9 mouse cellular contexts compared by ENCODE assay signal in genomic region chr11:88140066-88141060, GRCm38 (mm10). TPM values are rescaled to one million over a fixed set of nuclear protein-coding genes. Genes with fewer than 3 reads are reported as not detected.
DNase-seq lines count a peak whose midpoint lies in the region; ATAC-seq and TF ChIP-seq lines count a peak whose summit lies in the region.
"Had no signal": no experiment of that assay in that cellular context is flagged by ENCODE, and none has a peak within 500 bp of the region (broad histone marks: within the 10 kb centered on the region; RNA-seq: fewer than 3 reads in every experiment).

No protein-coding gene starts in this region.

- peak overlapping the region; percentile 38 for H3K4me3 ChIP-seq in gastrocnemius, adult 2 months
- H3K4me3 ChIP-seq in forebrain, embryonic 10.5 days, result peak overlapping the region; percentile 42
- no peak overlapping the region for H3K4me3 ChIP-seq in limb, embryonic 13.5 days
- H3K4me3 ChIP-seq: erythroblast, embryonic 14.5 days had no signal

- 0 out of 2 replicates have a peak, but pooled peaks have one; percentile 26 for ATAC-seq in limb, embryonic 13.5 days (ENCODE audit: low FRiP score, low read depth)

- peak; percentile 50 for DNase-seq in gastrocnemius, adult 2 months
- DNase-seq in gastrocnemius, postnatal 25 days, result no peak
- peak; percentile 79 for DNase-seq in ES-CJ7 (ENCODE audit: low read depth, low spot score)
- DNase-seq in forebrain, embryonic 10.5 days (ENCODE audit: extremely low spot score, low spot score), result peak; percentile 62
- DNase-seq in yolk sac, embryonic 10.5 days (ENCODE audit: low spot score), result peak; percentile 47
- no peak for DNase-seq in left cerebral cortex, postnatal 36 days (ENCODE audit: low spot score in 2 of 2)
- DNase-seq in urinary bladder, postnatal 10 days (ENCODE audit: low spot score), result no peak

- no peak for TF ChIP-seq CTCF in gastrocnemius, adult 2 months (IDR thresholded peaks at IDR 0.05)

- WGBS in forebrain, embryonic 10.5 days, result 10% methylated on average over 13 of the region's 13 CpGs
- WGBS in limb, embryonic 13.5 days, result 32% methylated on average over 13 of the region's 13 CpGs

- H3K9ac ChIP-seq in limb, embryonic 13.5 days, result no peak overlapping the region

- intact Hi-C loops in gastrocnemius, adult 2 months (cut with DNase I), result no loop called here
- intact Hi-C loops in left cerebral cortex, postnatal 36 days (cut with DNase I), result no loop called here

- H3K9me3 ChIP-seq in forebrain, embryonic 10.5 days, result peaks cover 4% of the 10 kb centered on the region
- 0 out of 2 replicates have a peak, but pooled peaks cover 5% of the 10 kb centered on the region for H3K9me3 ChIP-seq in limb, embryonic 13.5 days

- H3K4me1 ChIP-seq in forebrain, embryonic 10.5 days, result peaks cover 94% of the 10 kb centered on the region
- peaks cover 50% of the 10 kb centered on the region for H3K4me1 ChIP-seq in limb, embryonic 13.5 days

- H3K4me2 ChIP-seq in limb, embryonic 13.5 days (replicated peaks), result no peak overlapping the region

- H3K27me3 ChIP-seq in forebrain, embryonic 10.5 days (ENCODE audit: poor library complexity, severe bottlenecking), result peaks cover 3% of the 10 kb centered on the region; the same call in 1 of the 2 replicates
- peaks cover 14% of the 10 kb centered on the region; the same call in 1 of the 2 replicates for H3K27me3 ChIP-seq in limb, embryonic 13.5 days

- peaks cover 8% of the 10 kb centered on the region for H3K36me3 ChIP-seq in forebrain, embryonic 10.5 days (replicated peaks)
- peaks cover 8% of the 10 kb centered on the region for H3K36me3 ChIP-seq in limb, embryonic 13.5 days

- peak overlapping the region; percentile 85 for H3K27ac ChIP-seq in gastrocnemius, adult 2 months
- H3K27ac ChIP-seq in forebrain, embryonic 10.5 days, result peak overlapping the region; percentile 92
- no peak overlapping the region for H3K27ac ChIP-seq in limb, embryonic 13.5 days

RNA-seq across cellular contexts. Expression of gene Cuedc1, which starts 42.5 kb away (rescaled TPM):
- total RNA-seq in gastrocnemius, adult 2 months (2021), result 100 to 1,000 TPM; 101 to 127 TPM
- 10 to 100 TPM; 76.3 to 78.6 TPM for total RNA-seq in gastrocnemius, postnatal 25 days (2021)
- polyA plus RNA-seq in forebrain, embryonic 10.5 days (2016; fragmentation: Nextera tagmentation; extraction: Ambion mirVana), result 20.0 and 24.9 TPM in 2 replicates
- 37.2 and 37.7 TPM in 2 replicates for polyA plus RNA-seq in limb, embryonic 13.5 days (2015; fragmentation: Nextera tagmentation; extraction: Ambion mirVana)
- 10 to 100 TPM; 23.9 to 31.7 TPM for total RNA-seq in left cerebral cortex, postnatal 36 days (2021)

Comparison
In these comparisons a context has a peak if more than half of its experiments do, and no peak if none do; other contexts are left out.
1. DNase-seq: peak in gastrocnemius, adult 2 months (single experiment), ES-CJ7 (single experiment), forebrain, embryonic 10.5 days (single experiment) and yolk sac, embryonic 10.5 days (single experiment); none in gastrocnemius, postnatal 25 days (single experiment), left cerebral cortex, postnatal 36 days (0 of 2) and urinary bladder, postnatal 10 days (single experiment).